Mouse (Mus musculus) testis, adult 2 months (tissue): ENCODE data around the gene Stard3nl. TPM values are rescaled to one million over a fixed set of nuclear protein-coding genes. Genes with fewer than 3 reads are reported as not detected.

Experiments
- H3K27ac ChIP-seq: fragments of 200-500 bp; 2 replicates; pipeline ENCODE4 v1.5.1; 2012; ENCODE audit warnings: low read depth, low read length; ENCODE audit not compliant: control insufficient read depth, insufficient read depth
- H3K27me3 ChIP-seq: fragments of 200-500 bp; 2 replicates; pipeline ENCODE4 v1.6.1; 2012; ENCODE audit warnings: mild to moderate bottlenecking, low read length, moderate library complexity; ENCODE audit not compliant: control insufficient read depth, insufficient read depth
- H3K36me3 ChIP-seq: fragments of 200-500 bp; 2 replicates; pipeline ENCODE4 v1.6.1; 2012; ENCODE audit warnings: mild to moderate bottlenecking, low read length; ENCODE audit not compliant: control insufficient read depth, insufficient read depth
- H3K4me1 ChIP-seq: fragments of 200-500 bp; 2 replicates; pipeline ENCODE4 v1.6.1; 2012; ENCODE audit warnings: low read length; ENCODE audit not compliant: control insufficient read depth, insufficient read depth
- H3K4me3 ChIP-seq: fragments of 200-500 bp; 2 replicates; pipeline ENCODE4 v1.5.1; 2012; ENCODE audit warnings: low read depth, mild to moderate bottlenecking, low read length, moderate library complexity, mixed read lengths; ENCODE audit not compliant: control insufficient read depth
- CTCF ChIP-seq: fragments of 200-500 bp; IDR thresholded peaks from 2 replicates; pipeline ENCODE4 v1.5.1; 2012; ENCODE audit warnings: low read depth, mild to moderate bottlenecking, inconsistent platforms, low read length, moderate library complexity; ENCODE audit not compliant: control insufficient read depth, insufficient read depth, insufficient replicate concordance
- POLR2A ChIP-seq: fragments of 200-500 bp; IDR thresholded peaks from 2 replicates; pipeline ENCODE4 v1.6.1; 2012; ENCODE audit warnings: low read depth, mild to moderate bottlenecking, inconsistent platforms, low read length, moderate library complexity; ENCODE audit not compliant: control insufficient read depth
- polyA plus RNA-seq: library from polyadenylated mRNA; depleted of rRNA; stranded (reverse); fragments of >200 nt; gene quantifications from 2 replicates; pipeline ENCODE4 v1.2.3, GENCODE M21; 2012

Stard3nl gene
- polyA plus RNA-seq, 1 experiment = 11.7 TPM

DNA sequence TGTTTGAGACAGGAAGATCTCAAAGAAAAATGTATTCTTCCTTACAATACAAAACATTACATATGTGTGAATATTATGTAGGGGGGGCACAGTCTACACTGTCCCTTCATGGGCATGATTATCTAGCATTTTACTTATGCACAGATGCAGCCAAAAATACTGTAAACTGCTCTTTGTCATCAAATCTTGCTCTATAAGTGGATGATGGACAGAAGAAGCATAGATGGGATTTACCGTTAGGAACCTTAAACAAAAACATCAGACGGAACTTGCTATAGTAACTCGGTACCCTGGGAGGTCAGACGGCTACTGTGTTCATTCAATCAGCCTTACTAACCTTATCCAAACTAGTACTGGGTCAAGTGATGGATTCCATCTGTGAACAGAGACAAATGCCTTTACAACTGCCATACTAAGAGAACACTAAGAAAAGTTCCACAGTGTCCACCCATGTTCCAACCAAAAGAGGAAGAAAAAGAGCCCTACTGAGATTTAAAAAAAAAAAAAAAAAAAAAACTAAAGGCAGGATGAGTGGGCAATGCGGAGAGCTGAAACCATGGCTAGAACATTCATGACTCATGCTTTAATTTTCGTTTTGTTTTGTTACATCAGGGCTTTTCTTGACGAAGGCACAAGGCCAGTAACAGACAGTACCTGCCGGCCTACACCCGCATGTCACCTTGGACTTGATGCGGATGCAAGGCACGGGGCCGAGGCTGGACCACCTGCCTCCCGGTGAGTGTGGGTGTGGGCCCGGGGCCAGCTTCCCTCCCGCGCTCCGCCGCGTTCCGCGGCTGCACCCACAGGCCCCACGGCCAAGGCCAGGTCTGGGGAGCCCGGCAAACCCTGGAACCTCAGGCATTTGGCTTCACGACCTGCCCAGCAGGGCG lies 552 bp downstream of the Stard3nl start:
- no peaks in the 10 kb centered on the region for H3K36me3 ChIP-seq
- peak overlapping the region; percentile 96 for H3K4me3 ChIP-seq
- TF ChIP-seq POLR2A (no peak), CTCF (no peak)
- no peaks in the 10 kb centered on the region for H3K27me3 ChIP-seq
- peak overlapping the region; percentile 83 for H3K27ac ChIP-seq
- no peaks in the 10 kb centered on the region for H3K4me1 ChIP-seq

DNA sequence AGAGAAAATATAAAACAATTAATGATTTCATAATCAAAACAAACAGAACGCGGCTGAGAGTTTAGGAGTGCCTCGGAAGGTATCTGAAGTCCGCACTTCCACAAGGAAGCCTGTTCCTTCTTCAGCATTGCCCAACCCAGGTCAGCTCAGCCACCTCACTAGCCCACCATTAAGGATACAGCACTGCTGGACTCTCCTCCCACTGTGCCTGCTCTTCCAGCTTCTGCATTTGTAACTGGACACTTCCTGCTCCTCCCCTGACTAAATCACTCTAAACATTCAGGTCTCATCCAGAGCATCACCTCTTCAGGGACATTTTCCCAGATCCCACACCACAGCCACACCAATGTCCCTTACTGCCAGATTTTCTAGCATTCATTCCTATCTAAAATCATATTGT lies 1.4 kb downstream of the Stard3nl start:
- Histone ChIP-seq H3K27ac (no peak overlapping the region), H3K4me1 (no peaks in the 10 kb centered on the region), H3K36me3 (no peaks in the 10 kb centered on the region), H3K27me3 (no peaks in the 10 kb centered on the region), H3K4me3 (no peak overlapping the region)
- TF ChIP-seq CTCF (no peak), POLR2A (no peak)

DNA sequence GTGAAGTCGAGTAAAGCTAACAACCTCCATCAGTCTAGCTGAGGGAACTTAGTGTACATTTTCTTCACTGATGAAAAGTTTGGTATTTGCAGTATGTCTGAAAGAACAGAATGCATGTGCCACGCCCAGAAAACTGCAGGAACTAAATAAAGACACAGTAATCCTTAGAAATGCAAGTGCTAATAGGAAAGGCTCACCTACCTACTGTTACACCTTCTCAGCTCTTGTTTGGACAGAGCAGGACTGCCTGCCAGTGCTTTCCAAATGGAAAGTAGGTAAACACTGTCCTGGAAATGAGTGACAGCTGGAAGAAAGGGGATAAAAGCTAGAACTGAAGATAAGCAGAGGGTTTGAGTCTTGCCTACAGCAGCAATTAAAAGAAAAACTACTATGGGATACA lies 1.9 kb downstream of the Stard3nl start:
- Histone ChIP-seq H3K4me1 (no peaks in the 10 kb centered on the region), H3K27me3 (no peaks in the 10 kb centered on the region), H3K27ac (no peak overlapping the region), H3K36me3 (no peaks in the 10 kb centered on the region), H3K4me3 (no peak overlapping the region)
- TF ChIP-seq CTCF (no peak), POLR2A (no peak)

- no peak overlapping the region for H3K4me3 ChIP-seq
- TF ChIP-seq POLR2A (no peak), CTCF (no peak)
- H3K27ac ChIP-seq = no peak overlapping the region
- H3K27me3 ChIP-seq = no peaks in the 10 kb centered on the region
- H3K4me1 ChIP-seq = peaks cover 2% of the 10 kb centered on the region; the same call in 1 of the 2 replicates
- H3K36me3 ChIP-seq = no peaks in the 10 kb centered on the region
These were observed 4.0 kb downstream of the Stard3nl start for GRCm38 (mm10) chr13:19391608-19392007.

- H3K27ac ChIP-seq = no peak overlapping the region
- no peaks in the 10 kb centered on the region for H3K36me3 ChIP-seq
- TF ChIP-seq POLR2A (no peak), CTCF (no peak)
These were observed 5.3 kb downstream of the Stard3nl start for GRCm38 (mm10) chr13:19390296-19390695.

DNA sequence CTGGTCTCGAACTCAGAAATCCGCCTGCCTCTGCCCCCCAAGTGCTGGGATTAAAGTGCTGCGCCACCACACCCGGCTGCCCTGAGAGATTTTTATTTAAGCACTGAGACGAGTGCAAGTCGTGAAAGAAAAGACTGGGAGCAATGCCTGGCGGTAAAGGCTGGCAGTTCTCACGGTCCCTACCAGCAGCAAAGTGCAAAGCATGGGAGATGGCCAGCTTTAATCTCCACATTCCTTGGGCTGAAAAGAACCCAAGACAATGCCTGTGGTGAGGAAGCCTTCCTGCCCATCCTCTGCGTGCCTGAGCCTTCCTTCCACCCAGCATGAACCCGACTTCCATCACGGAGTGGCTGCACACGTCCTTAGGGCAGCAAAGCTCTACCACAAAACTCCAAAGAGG lies 5.7 kb downstream of the Stard3nl start:
- Histone ChIP-seq H3K27ac (no peak overlapping the region), H3K36me3 (no peaks in the 10 kb centered on the region), H3K4me1 (peaks cover 2% of the 10 kb centered on the region; the same call in 1 of the 2 replicates), H3K4me3 (no peak overlapping the region), H3K27me3 (no peaks in the 10 kb centered on the region)
- TF ChIP-seq POLR2A (no peak), CTCF (no peak)

More at GRCm38 (mm10) chr13:19390296-19390695, 5.3 kb downstream of the Stard3nl start:
- Histone ChIP-seq H3K27me3 (no peaks in the 10 kb centered on the region), H3K4me1 (peaks cover 2% of the 10 kb centered on the region; the same call in 1 of the 2 replicates), H3K4me3 (no peak overlapping the region)

DNA sequence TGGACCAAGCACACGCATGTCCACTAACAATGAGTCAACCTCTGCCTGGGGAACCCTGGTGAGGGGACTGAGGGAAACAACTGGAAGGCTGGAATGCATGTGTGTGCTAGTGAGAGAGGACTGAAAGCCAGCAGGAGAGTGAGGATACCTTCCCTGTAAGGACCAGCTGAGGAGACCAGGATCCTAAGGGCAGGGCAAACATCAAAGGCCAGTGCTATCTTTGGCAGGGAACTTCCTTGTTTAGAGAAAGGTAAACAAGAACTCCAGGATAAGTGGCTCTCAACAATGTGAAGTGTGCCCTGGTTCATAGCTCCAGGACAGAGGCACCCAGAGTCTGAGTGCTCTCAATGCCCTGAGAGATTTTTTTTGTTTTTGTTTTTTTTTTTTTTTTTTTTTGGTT lies 6.2 kb downstream of the Stard3nl start:
- Histone ChIP-seq H3K4me3 (no peak overlapping the region), H3K4me1 (peaks cover 2% of the 10 kb centered on the region; the same call in 1 of the 2 replicates), H3K36me3 (no peaks in the 10 kb centered on the region), H3K27ac (no peak overlapping the region), H3K27me3 (no peaks in the 10 kb centered on the region)
- TF ChIP-seq CTCF = no peak
- no peak for TF ChIP-seq POLR2A
